Mouse (Mus musculus): ENCODE data around the gene Ubtd1. TPM values are rescaled to one million over a fixed set of nuclear protein-coding genes. Genes with fewer than 3 reads are reported as not detected.
"Not testable (repeated sequence)": the region's sequence is repeated elsewhere in the genome, so short reads cannot be mapped to it uniquely, and the experiment has no call there.

Ubtd1 gene
- total RNA-seq, 2 experiments from 2014 or later, result 12.2 to 15.1 TPM

- DNase-seq (ENCODE audit: low spot score in 2 of 2); intact Hi-C loops (cut with DNase I): not testable (repeated sequence)
These were observed 100.0 kb downstream of the Ubtd1 start for GRCm38 (mm10) chr19:42081613-42082012.

Other genes with a start within 250 kb of the Ubtd1 start
- gene Slit1, start 238.1 kb upstream of the Ubtd1 start, total RNA-seq (2021), result 10 to 100 TPM; 47.8 to 59.1 TPM
- gene Arhgap19, start 179.7 kb upstream of the Ubtd1 start, total RNA-seq (2021), result 1 to 10 TPM; 2.7 to 3.4 TPM
- 10 to 100 TPM; 15.5 to 17.6 TPM for gene Frat1, start 151.8 kb upstream of the Ubtd1 start, total RNA-seq (2021)
- 10 to 100 TPM in 1 of 2 experiments, 1 to 10 TPM in 1; 7.6 to 10.2 TPM for gene Frat2, start 133.6 kb upstream of the Ubtd1 start, total RNA-seq (2021)
- 10 to 100 TPM; 32.2 to 34.1 TPM for gene Rrp12, start 85.6 kb upstream of the Ubtd1 start, total RNA-seq (2021)
- gene Pgam1, start 69.8 kb upstream of the Ubtd1 start, total RNA-seq (2021), result 100 to 1,000 TPM; 530 to 626 TPM
- gene Exosc1, start 48.3 kb upstream of the Ubtd1 start, total RNA-seq (2021), result 10 to 100 TPM; 21.0 to 27.3 TPM
- 10 to 100 TPM; 45.4 to 48.5 TPM for gene Zdhhc16, start 48.3 kb upstream of the Ubtd1 start, total RNA-seq (2021)
- gene Mms19, start 606 bp upstream of the Ubtd1 start, total RNA-seq (2021), result 10 to 100 TPM; 25.2 to 36.7 TPM
- gene Ankrd2, start 54.2 kb downstream of the Ubtd1 start, total RNA-seq (2021), result not detected
- 1 to 10 TPM; 3.4 to 4.2 TPM for gene Hoga1, start 63.8 kb downstream of the Ubtd1 start, total RNA-seq (2021)
- under 1 TPM; 0.62 to 0.86 TPM for gene 4933411K16Rik, start 70.5 kb downstream of the Ubtd1 start, total RNA-seq (2021)
- gene Morn4, start 104.6 kb downstream of the Ubtd1 start, total RNA-seq (2021), result 10 to 100 TPM; 67.8 to 75.3 TPM
- gene Pi4k2a, start 108.7 kb downstream of the Ubtd1 start, total RNA-seq (2021), result 10 to 100 TPM; 63.6 to 72.2 TPM
- gene Avpi1, start 147.3 kb downstream of the Ubtd1 start, total RNA-seq (2021), result 10 to 100 TPM; 29.3 to 40.2 TPM
- gene Marveld1, start 165.6 kb downstream of the Ubtd1 start, total RNA-seq (2021), result 1 to 10 TPM; 9.5 to 9.8 TPM
- 10 to 100 TPM; 78.8 to 94.5 TPM for gene Zfyve27, start 182.2 kb downstream of the Ubtd1 start, total RNA-seq (2021)
- under 1 TPM; 0.27 to 0.76 TPM for gene Sfrp5, start 220.5 kb downstream of the Ubtd1 start, total RNA-seq (2021)